Mouse (Mus musculus) myocyte (in vitro differentiated cells): ENCODE results near the gene Cald1. TPM values are rescaled to one million over a fixed set of nuclear protein-coding genes. Genes with fewer than 3 reads are reported as not detected.

Experiments
- H3K27me3 ChIP-seq: one replicate; pipeline ENCODE4 v1.6.1; 2011; ENCODE audit not compliant: control insufficient read depth, insufficient read depth, insufficient read length
- H3K36me3 ChIP-seq: one replicate; pipeline ENCODE4 v1.6.1; 2011; ENCODE audit not compliant: control insufficient read depth, insufficient read depth
- H3K4me2 ChIP-seq: one replicate; pipeline ENCODE4 v1.6.1; 2011; ENCODE audit warnings: low read depth, control low read depth
- H3K4me3 ChIP-seq: one replicate; pipeline ENCODE4 v1.5.1; 2011; ENCODE audit warnings: mild to moderate bottlenecking, control low read depth, moderate library complexity
- H3K79me2 ChIP-seq: one replicate; pipeline ENCODE4 v1.6.1; 2011; ENCODE audit not compliant: control insufficient read depth, insufficient read depth
- H3ac ChIP-seq: one replicate; pipeline ENCODE4 v1.6.1; 2011; ENCODE audit not compliant: control insufficient read depth, insufficient read length
- CEBPB ChIP-seq: IDR thresholded peaks from 2 replicates; pipeline ENCODE4 v1.6.1; 2011; ENCODE audit warnings: mild to moderate bottlenecking, moderate library complexity; ENCODE audit not compliant: poor library complexity, insufficient read depth, severe bottlenecking
- E2F4 ChIP-seq: IDR thresholded peaks from one replicate; pipeline ENCODE4 v1.6.1; 2011; ENCODE audit warnings: mild to moderate bottlenecking, control low read depth, moderate library complexity; ENCODE audit not compliant: insufficient read depth
- MAX ChIP-seq: IDR thresholded peaks from one replicate; pipeline ENCODE4 v1.6.1; 2011; ENCODE audit warnings: low read depth, mild to moderate bottlenecking, control low read depth
- MYOD1 ChIP-seq, 3 experiments: IDR thresholded peaks; one replicate each; pipeline ENCODE4 v1.6.1; 2011; ENCODE audit warnings: control low read depth in 2 of 3, low read depth in 2 of 3, mild to moderate bottlenecking in 2 of 3, moderate library complexity in 1 of 3; ENCODE audit not compliant: insufficient read length in 2 of 3, control insufficient read depth in 1 of 3
- MYOG ChIP-seq, 3 experiments: IDR thresholded peaks; one replicate each; pipeline ENCODE4 v1.6.1; 2011; ENCODE audit warnings: control low read depth in 2 of 3, low read depth in 2 of 3, mild to moderate bottlenecking in 2 of 3; ENCODE audit not compliant: insufficient read length in 2 of 3, control insufficient read depth in 1 of 3, insufficient read depth in 1 of 3
- POLR2A ChIP-seq: IDR thresholded peaks from one replicate; pipeline ENCODE4 v1.6.1; 2011; ENCODE audit warnings: low read depth, mild to moderate bottlenecking, control low read depth, moderate library complexity; ENCODE audit not compliant: insufficient read length
- POLR2AphosphoS2 ChIP-seq: IDR thresholded peaks from one replicate; pipeline ENCODE4 v1.6.1; 2011; ENCODE audit warnings: low read depth, control low read depth; ENCODE audit not compliant: insufficient read length
- REST ChIP-seq: IDR thresholded peaks from one replicate; pipeline ENCODE4 v1.6.1; 2011; ENCODE audit warnings: mild to moderate bottlenecking, control low read depth, moderate library complexity; ENCODE audit not compliant: insufficient read depth, insufficient read length
- SRF ChIP-seq: IDR thresholded peaks from one replicate; pipeline ENCODE4 v1.6.1; 2011; ENCODE audit warnings: low read depth; ENCODE audit not compliant: control insufficient read depth, insufficient read length
- TCF12 ChIP-seq: IDR thresholded peaks from one replicate; pipeline ENCODE4 v1.6.1; 2011; ENCODE audit warnings: mild to moderate bottlenecking, control low read depth; ENCODE audit not compliant: poor library complexity, insufficient read depth, severe bottlenecking
- TCF3 ChIP-seq: IDR thresholded peaks from one replicate; pipeline ENCODE4 v1.6.1; 2011; ENCODE audit warnings: low read depth, control low read depth; ENCODE audit not compliant: insufficient read length
- USF1 ChIP-seq: IDR thresholded peaks from one replicate; pipeline ENCODE4 v1.6.1; 2011; ENCODE audit warnings: low read depth, mild to moderate bottlenecking, control low read depth, moderate library complexity
- polyA plus RNA-seq: library from polyadenylated mRNA; unstranded; fragments of >200 nt; fragmentation: generic; extraction: Trizol; gene quantifications from one replicate; pipeline ENCODE4 v1.2.1, GENCODE M21; 2012; ENCODE audit warnings: missing spikeins

Cald1 gene
- polyA plus RNA-seq, 1 experiment, result 88.1 TPM

- TF ChIP-seq MAX, result no peak
- no peak for TF ChIP-seq CEBPB
- no peak for TF ChIP-seq TCF3
- no peak for TF ChIP-seq POLR2A
- TF ChIP-seq MYOD1 (IDR thresholded peaks at IDR 0.05; ENCODE audit: control insufficient read depth in 1 of 3, insufficient read length in 2 of 3, low read depth in 2 of 3), result no peak
- no peak for TF ChIP-seq TCF12
- no peak for TF ChIP-seq MYOG (IDR thresholded peaks at IDR 0.05; ENCODE audit: control insufficient read depth in 1 of 3, insufficient read depth in 1 of 3, insufficient read length in 2 of 3, low read depth in 2 of 3)
- no peak for TF ChIP-seq USF1
- no peak for TF ChIP-seq REST
- no peak for TF ChIP-seq POLR2AphosphoS2
- no peak for TF ChIP-seq E2F4
- no peak for TF ChIP-seq SRF
- Histone ChIP-seq H3K4me3 (no peak overlapping the region), H3K4me2 (no peak overlapping the region), H3ac (no peak overlapping the region), H3K27me3 (no peaks in the 10 kb centered on the region), H3K79me2 (peaks cover 100% of the 10 kb centered on the region), H3K36me3 (no peaks in the 10 kb centered on the region)
Observed at GRCm38 (mm10) chr6:34731007-34731406, 132.7 kb downstream of the Cald1 start.

- TF ChIP-seq MYOD1 (IDR thresholded peaks at IDR 0.05; ENCODE audit: control insufficient read depth in 1 of 3, insufficient read length in 2 of 3, low read depth in 2 of 3) (no peak), CEBPB (no peak), TCF3 (no peak), USF1 (no peak), SRF (no peak), MYOG (IDR thresholded peaks at IDR 0.05; ENCODE audit: control insufficient read depth in 1 of 3, insufficient read depth in 1 of 3, insufficient read length in 2 of 3, low read depth in 2 of 3) (no peak)
- Histone ChIP-seq H3K4me3 (no peak overlapping the region), H3K4me2 (no peak overlapping the region), H3ac (no peak overlapping the region), H3K36me3 (no peaks in the 10 kb centered on the region), H3K79me2 (peaks cover 100% of the 10 kb centered on the region), H3K27me3 (no peaks in the 10 kb centered on the region)
Observed at GRCm38 (mm10) chr6:34731529-34731928, 133.2 kb downstream of the Cald1 start.

- TF ChIP-seq USF1, result no peak
- TF ChIP-seq CEBPB, result no peak
- TF ChIP-seq REST, result no peak
- TF ChIP-seq TCF3, result no peak
- no peak for TF ChIP-seq POLR2AphosphoS2
- TF ChIP-seq SRF, result no peak
- TF ChIP-seq MYOD1 (IDR thresholded peaks at IDR 0.05; ENCODE audit: control insufficient read depth in 1 of 3, insufficient read length in 2 of 3, low read depth in 2 of 3), result no peak
- Histone ChIP-seq H3K4me3 (no peak overlapping the region), H3ac (no peak overlapping the region), H3K4me2 (no peak overlapping the region), H3K36me3 (no peaks in the 10 kb centered on the region), H3K79me2 (peaks cover 100% of the 10 kb centered on the region), H3K27me3 (no peaks in the 10 kb centered on the region)
Observed at GRCm38 (mm10) chr6:34734940-34735695, 136.8 kb downstream of the Cald1 start.

GRCm38 (mm10) chr6:34736934-34737333 is 138.6 kb downstream of the Cald1 start:
- Histone ChIP-seq H3K4me2 (no peak overlapping the region), H3ac (no peak overlapping the region), H3K36me3 (no peaks in the 10 kb centered on the region), H3K79me2 (peaks cover 99% of the 10 kb centered on the region), H3K4me3 (no peak overlapping the region), H3K27me3 (no peaks in the 10 kb centered on the region)
- TF ChIP-seq MYOG (IDR thresholded peaks at IDR 0.05; ENCODE audit: control insufficient read depth in 1 of 3, insufficient read depth in 1 of 3, insufficient read length in 2 of 3, low read depth in 2 of 3) (no peak), MAX (no peak), MYOD1 (IDR thresholded peaks at IDR 0.05; ENCODE audit: control insufficient read depth in 1 of 3, insufficient read length in 2 of 3, low read depth in 2 of 3) (no peak), TCF12 (no peak), USF1 (no peak), POLR2AphosphoS2 (no peak), E2F4 (no peak), REST (no peak), POLR2A (no peak), TCF3 (no peak), CEBPB (no peak), SRF (no peak)

- Histone ChIP-seq H3K36me3 (peaks cover 42% of the 10 kb centered on the region), H3K4me3 (no peak overlapping the region), H3ac (no peak overlapping the region), H3K4me2 (peak overlapping the region; percentile 57), H3K79me2 (peaks cover 63% of the 10 kb centered on the region), H3K27me3 (no peaks in the 10 kb centered on the region)
- TF ChIP-seq USF1, result peak; percentile 81
- no peak for TF ChIP-seq MYOD1 (IDR thresholded peaks at IDR 0.05; ENCODE audit: control insufficient read depth in 1 of 3, insufficient read length in 2 of 3, low read depth in 2 of 3)
- TF ChIP-seq MAX, result no peak
- no peak for TF ChIP-seq POLR2A
- TF ChIP-seq POLR2AphosphoS2, result no peak
- no peak for TF ChIP-seq MYOG (IDR thresholded peaks at IDR 0.05; ENCODE audit: control insufficient read depth in 1 of 3, insufficient read depth in 1 of 3, insufficient read length in 2 of 3, low read depth in 2 of 3)
Observed at GRCm38 (mm10) chr6:34743946-34744345, 145.6 kb downstream of the Cald1 start.
